Mouse (Mus musculus) hindbrain, embryonic 15.5 days (tissue): Measurements from ENCODE around the gene Lnx2. TPM values are rescaled to one million over a fixed set of nuclear protein-coding genes. Genes with fewer than 3 reads are reported as not detected.
A peak's percentile ranks its signal among the peaks of the same experiment; 100 is the strongest.

Experiments used
- ATAC-seq: fragments of 200-750 bp; cut with Nextera tagmentation; 2 replicates; pipeline ENCODE4 v1.8.0; 2017; ENCODE audit warnings: low read depth, moderate number of reproducible peaks, moderate TSS enrichment; ENCODE audit not compliant: low FRiP score
- H3K27ac ChIP-seq: fragments of 300-500 bp; sonication (generic); replicated peaks from 2 replicates; pipeline ENCODE4 v1.5.1; 2015; ENCODE audit warnings: mild to moderate bottlenecking, inconsistent platforms
- H3K27me3 ChIP-seq: fragments of 300-500 bp; sonication (generic); 2 replicates; pipeline ENCODE4 v1.6.1; 2015; ENCODE audit warnings: control low read depth, inconsistent platforms
- H3K36me3 ChIP-seq: fragments of 300-500 bp; sonication (generic); 2 replicates; pipeline ENCODE4 v1.6.1; 2015; ENCODE audit warnings: control low read depth, inconsistent platforms
- H3K4me1 ChIP-seq: fragments of 300-500 bp; sonication (generic); replicated peaks from 2 replicates; pipeline ENCODE4 v1.6.1; 2015; ENCODE audit warnings: control low read depth, inconsistent platforms
- H3K4me2 ChIP-seq: fragments of 300-500 bp; sonication (generic); 2 replicates; pipeline ENCODE4 v1.6.1; 2015; ENCODE audit warnings: moderate library complexity, mild to moderate bottlenecking, inconsistent platforms
- H3K4me3 ChIP-seq: fragments of 300-500 bp; sonication (generic); 2 replicates; pipeline ENCODE4 v1.5.1; 2015; ENCODE audit warnings: mild to moderate bottlenecking, inconsistent platforms
- H3K9ac ChIP-seq: fragments of 300-500 bp; sonication (generic); 2 replicates; pipeline ENCODE4 v1.6.1; 2015; ENCODE audit warnings: inconsistent platforms
- H3K9me3 ChIP-seq: fragments of 300-500 bp; sonication (generic); 2 replicates; pipeline ENCODE4 v1.6.1; 2016; ENCODE audit warnings: control low read depth, inconsistent platforms
- WGBS: fragments of 180-500 bp; shearing (Covaris S2); methylation state at CpG from one replicate; pipeline ENCODE4 v1.1.7; 2015; 5-methylcytosine and 5-hydroxymethylcytosine counted together
- polyA plus RNA-seq: library from polyadenylated mRNA; unstranded; fragments of >200 nt; fragmentation: Nextera tagmentation; extraction: Ambion mirVana; gene quantifications from 2 replicates; pipeline ENCODE4 v1.2.1, GENCODE M21; 2015

The Lnx2 gene
- polyA plus RNA-seq, 1 experiment from 2014 or later = 6.5 TPM

- Histone ChIP-seq H3K4me1 (no peaks in the 10 kb centered on the region), H3K27me3 (no peaks in the 10 kb centered on the region), H3K9me3 (no peaks in the 10 kb centered on the region), H3K4me2 (no peak overlapping the region), H3K9ac (no peak overlapping the region), H3K27ac (no peak overlapping the region), H3K4me3 (no peak overlapping the region), H3K36me3 (no peaks in the 10 kb centered on the region)
- 95% methylated on average over 12 of the region's 12 CpGs for WGBS
- ATAC-seq = no peak
Measured at GRCm38 (mm10) chr5:146998802-146999201, 77.6 kb downstream of the Lnx2 start.

GRCm38 (mm10) chr5:146996812-146997211 lies 79.6 kb downstream of the Lnx2 start:
- 83% methylated on average over 7 of the region's 7 CpGs for WGBS
- no peak overlapping the region for H3K4me2 ChIP-seq
- H3K9me3 ChIP-seq = no peaks in the 10 kb centered on the region
- no peak overlapping the region for H3K4me3 ChIP-seq
- H3K4me1 ChIP-seq = no peaks in the 10 kb centered on the region
- H3K27me3 ChIP-seq = no peaks in the 10 kb centered on the region
- no peak overlapping the region for H3K27ac ChIP-seq
- no peaks in the 10 kb centered on the region for H3K36me3 ChIP-seq
- no peak for ATAC-seq
- no peak overlapping the region for H3K9ac ChIP-seq

- Histone ChIP-seq H3K4me2 (no peak overlapping the region), H3K36me3 (no peaks in the 10 kb centered on the region), H3K4me1 (no peaks in the 10 kb centered on the region), H3K9me3 (no peaks in the 10 kb centered on the region), H3K4me3 (no peak overlapping the region), H3K9ac (no peak overlapping the region), H3K27ac (no peak overlapping the region), H3K27me3 (no peaks in the 10 kb centered on the region)
- ATAC-seq = no peak
- 68% methylated on average over 6 of the region's 6 CpGs for WGBS
Measured at GRCm38 (mm10) chr5:146994973-146995372, 81.4 kb downstream of the Lnx2 start.

DNA sequence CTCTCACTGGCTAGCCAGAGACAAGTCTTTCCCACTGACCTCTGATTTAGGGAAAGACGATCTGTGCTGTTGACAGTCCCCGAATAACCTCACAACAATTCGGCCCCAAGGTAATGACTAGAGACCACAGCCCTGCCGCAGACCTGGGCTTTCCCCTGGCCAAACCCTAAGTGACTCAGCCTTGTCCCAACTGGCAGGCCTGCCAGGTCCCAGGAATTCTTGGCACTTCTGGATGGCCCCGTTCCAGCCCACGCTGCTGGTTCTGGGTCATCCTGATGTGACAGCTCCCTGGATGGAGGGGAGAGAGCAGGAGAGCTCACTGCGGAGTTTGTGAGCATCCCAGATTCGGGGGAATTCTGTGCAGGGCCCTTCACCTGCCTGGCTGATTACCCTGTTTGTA lies 82.9 kb downstream of the Lnx2 start:
- 77% methylated on average over 8 of the region's 8 CpGs for WGBS
- Histone ChIP-seq H3K4me1 (no peaks in the 10 kb centered on the region), H3K9me3 (no peaks in the 10 kb centered on the region), H3K27me3 (no peaks in the 10 kb centered on the region), H3K27ac (no peak overlapping the region), H3K4me3 (no peak overlapping the region), H3K36me3 (no peaks in the 10 kb centered on the region), H3K4me2 (no peak overlapping the region), H3K9ac (no peak overlapping the region)
- ATAC-seq = no peak

DNA sequence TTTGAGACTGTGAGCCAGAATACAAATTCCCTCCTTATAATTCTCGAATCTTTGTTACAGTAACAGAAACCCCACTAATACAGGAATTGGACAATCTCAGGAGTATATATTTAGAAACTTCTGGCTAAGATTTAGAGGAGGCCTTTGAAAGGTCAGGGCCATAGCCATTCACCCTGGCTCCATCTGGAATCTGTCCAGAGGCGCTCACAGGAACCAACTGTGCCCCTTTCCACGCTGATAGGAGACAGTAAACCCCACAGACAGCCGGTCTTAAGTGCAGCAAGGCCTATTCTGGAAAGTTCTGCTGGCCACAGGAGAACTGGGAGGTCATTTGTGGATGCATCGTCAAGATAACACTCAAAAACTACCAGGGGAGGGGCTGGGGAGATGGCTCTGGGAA lies 87.3 kb downstream of the Lnx2 start:
- 83% methylated on average over 5 of the region's 5 CpGs for WGBS
- H3K27me3 ChIP-seq = peaks cover 6% of the 10 kb centered on the region; the same call in 1 of the 2 replicates
- no peak overlapping the region for H3K4me3 ChIP-seq
- H3K9me3 ChIP-seq = no peaks in the 10 kb centered on the region
- H3K9ac ChIP-seq = no peak overlapping the region
- H3K4me2 ChIP-seq = no peak overlapping the region
- H3K36me3 ChIP-seq = no peaks in the 10 kb centered on the region
- ATAC-seq = no peak
- H3K4me1 ChIP-seq = peaks cover 9% of the 10 kb centered on the region
- H3K27ac ChIP-seq = no peak overlapping the region

DNA sequence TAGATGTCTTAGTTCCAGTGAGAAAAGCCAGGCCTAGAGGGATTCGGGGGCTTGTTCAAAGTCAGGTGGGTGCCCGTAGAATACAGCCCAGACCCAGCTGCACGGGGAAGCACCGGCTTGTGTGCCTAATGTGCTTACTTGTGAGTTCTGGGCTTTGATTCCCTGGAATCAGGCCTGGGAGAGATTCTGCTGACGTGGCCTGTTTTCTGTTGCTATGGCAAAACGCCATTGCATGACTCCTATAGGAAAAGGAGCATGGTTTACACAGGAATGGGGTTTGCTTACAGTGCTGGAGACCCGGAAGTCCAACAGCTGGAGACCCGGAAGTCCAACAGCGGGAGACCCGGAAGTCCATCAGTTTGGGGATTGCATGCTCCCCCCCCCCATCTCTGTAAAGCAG lies 88.8 kb downstream of the Lnx2 start:
- Histone ChIP-seq H3K4me2 (no peak overlapping the region), H3K9ac (no peak overlapping the region), H3K4me3 (no peak overlapping the region), H3K27ac (no peak overlapping the region), H3K9me3 (no peaks in the 10 kb centered on the region), H3K27me3 (peaks cover 10% of the 10 kb centered on the region; the same call in 1 of the 2 replicates), H3K4me1 (peaks cover 9% of the 10 kb centered on the region), H3K36me3 (no peaks in the 10 kb centered on the region)
- WGBS = 72% methylated on average over 10 of the region's 10 CpGs
- ATAC-seq = peak; percentile 49; the same call in 1 of the 2 replicates

DNA sequence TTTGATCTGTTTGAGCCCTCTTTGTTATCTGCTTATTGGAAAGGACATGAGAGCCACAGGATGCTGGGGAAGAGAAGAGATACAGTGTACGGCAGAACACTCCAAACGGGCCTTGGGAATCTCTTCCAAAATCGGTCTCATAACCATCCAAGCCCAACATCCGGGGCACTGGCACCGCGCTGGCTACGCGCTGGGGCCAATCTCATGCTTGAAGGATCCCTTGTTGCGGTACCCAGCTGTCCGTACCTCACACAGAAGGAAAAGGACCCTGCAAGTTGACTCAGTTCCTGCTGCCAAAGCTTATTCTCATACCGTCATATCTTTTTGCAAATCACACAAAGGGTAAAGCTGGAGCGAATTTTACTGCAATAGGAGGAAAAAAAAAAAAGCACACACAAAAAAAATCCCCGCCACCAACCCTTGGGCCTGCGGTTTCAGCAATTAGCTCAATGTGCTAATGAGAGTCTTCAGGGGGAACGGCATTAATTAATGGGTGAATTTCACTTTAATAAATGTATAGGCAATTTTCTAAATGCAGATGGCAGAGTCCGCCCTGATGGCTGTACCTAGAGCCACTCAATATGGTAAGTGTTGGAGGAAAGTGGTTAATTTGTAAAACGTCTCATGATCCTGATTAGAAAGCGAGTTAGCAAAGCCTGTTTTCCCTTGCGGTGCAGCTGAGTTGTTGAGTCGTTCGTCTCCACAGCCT lies 90.5 kb downstream of the Lnx2 start:
- WGBS = 46% methylated on average over 21 of the region's 21 CpGs
- no peak overlapping the region for H3K4me3 ChIP-seq
- no peak overlapping the region for H3K27ac ChIP-seq
- H3K27me3 ChIP-seq = peaks cover 17% of the 10 kb centered on the region; the same call in 1 of the 2 replicates
- no peak overlapping the region for H3K9ac ChIP-seq
- no peaks in the 10 kb centered on the region for H3K9me3 ChIP-seq
- no peaks in the 10 kb centered on the region for H3K36me3 ChIP-seq
- H3K4me2 ChIP-seq = peak overlapping the region; percentile 32
- no peak for ATAC-seq
- peaks cover 9% of the 10 kb centered on the region for H3K4me1 ChIP-seq

DNA sequence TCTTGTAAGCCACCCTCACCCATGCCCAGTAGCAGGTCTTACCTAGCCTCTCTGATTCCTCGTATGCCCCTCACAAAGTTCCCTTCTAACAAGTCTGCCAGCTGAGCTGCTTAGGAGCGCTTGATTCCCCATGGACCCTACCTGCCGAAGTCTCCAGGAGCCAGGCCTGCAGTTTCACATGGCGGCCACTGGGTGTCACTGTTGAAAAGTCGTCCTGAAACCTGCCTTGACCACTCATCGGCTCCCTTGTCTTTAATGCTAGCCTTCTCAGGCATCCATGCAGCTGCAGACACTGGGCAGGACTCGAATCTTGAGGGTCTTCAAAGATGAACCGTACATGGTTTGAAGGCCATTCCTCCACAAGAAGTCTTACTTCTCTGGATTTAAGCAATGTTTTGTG lies 93.2 kb downstream of the Lnx2 start:
- Histone ChIP-seq H3K9ac (no peak overlapping the region), H3K27ac (no peak overlapping the region), H3K4me1 (peaks cover 9% of the 10 kb centered on the region), H3K27me3 (peaks cover 17% of the 10 kb centered on the region; the same call in 1 of the 2 replicates), H3K9me3 (no peaks in the 10 kb centered on the region), H3K4me2 (no peak overlapping the region), H3K4me3 (no peak overlapping the region), H3K36me3 (no peaks in the 10 kb centered on the region)
- peak; percentile 62 for ATAC-seq
- 11% methylated on average over 8 of the region's 8 CpGs for WGBS

DNA sequence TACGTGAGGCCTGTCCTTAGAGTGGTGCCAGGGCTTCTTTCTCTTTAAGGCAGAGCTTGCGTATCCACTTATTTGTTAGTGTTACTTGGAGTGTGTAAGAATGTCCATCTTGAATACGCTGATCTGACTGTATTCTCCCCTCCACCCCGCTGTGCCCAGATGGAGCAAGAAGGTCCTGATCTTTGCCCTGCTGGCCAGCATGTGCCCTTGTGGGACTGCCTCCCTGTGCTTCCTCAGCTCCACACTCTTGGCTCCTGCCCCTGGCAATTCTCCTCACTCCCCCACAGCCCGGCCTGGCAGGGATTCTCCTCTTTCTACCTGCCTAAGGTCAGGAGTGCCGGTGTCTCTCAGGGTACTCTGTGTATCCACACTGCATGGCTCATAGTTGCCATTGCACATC lies 95.0 kb downstream of the Lnx2 start:
- Histone ChIP-seq H3K4me3 (no peak overlapping the region), H3K9ac (no peak overlapping the region), H3K4me2 (no peak overlapping the region), H3K4me1 (peaks cover 6% of the 10 kb centered on the region), H3K27ac (no peak overlapping the region), H3K36me3 (no peaks in the 10 kb centered on the region), H3K9me3 (no peaks in the 10 kb centered on the region), H3K27me3 (peaks cover 17% of the 10 kb centered on the region; the same call in 1 of the 2 replicates)
- no peak for ATAC-seq
- 83% methylated on average over 6 of the region's 6 CpGs for WGBS

GRCm38 (mm10) chr5:146974781-146975123 lies 101.6 kb downstream of the Lnx2 start:
- Histone ChIP-seq H3K4me2 (no peak overlapping the region), H3K9me3 (no peaks in the 10 kb centered on the region), H3K27ac (no peak overlapping the region), H3K4me1 (no peaks in the 10 kb centered on the region), H3K9ac (no peak overlapping the region), H3K36me3 (no peaks in the 10 kb centered on the region), H3K27me3 (no peaks in the 10 kb centered on the region), H3K4me3 (no peak overlapping the region)
- ATAC-seq = no peak
- WGBS = 70% methylated on average over 13 of the region's 13 CpGs

DNA sequence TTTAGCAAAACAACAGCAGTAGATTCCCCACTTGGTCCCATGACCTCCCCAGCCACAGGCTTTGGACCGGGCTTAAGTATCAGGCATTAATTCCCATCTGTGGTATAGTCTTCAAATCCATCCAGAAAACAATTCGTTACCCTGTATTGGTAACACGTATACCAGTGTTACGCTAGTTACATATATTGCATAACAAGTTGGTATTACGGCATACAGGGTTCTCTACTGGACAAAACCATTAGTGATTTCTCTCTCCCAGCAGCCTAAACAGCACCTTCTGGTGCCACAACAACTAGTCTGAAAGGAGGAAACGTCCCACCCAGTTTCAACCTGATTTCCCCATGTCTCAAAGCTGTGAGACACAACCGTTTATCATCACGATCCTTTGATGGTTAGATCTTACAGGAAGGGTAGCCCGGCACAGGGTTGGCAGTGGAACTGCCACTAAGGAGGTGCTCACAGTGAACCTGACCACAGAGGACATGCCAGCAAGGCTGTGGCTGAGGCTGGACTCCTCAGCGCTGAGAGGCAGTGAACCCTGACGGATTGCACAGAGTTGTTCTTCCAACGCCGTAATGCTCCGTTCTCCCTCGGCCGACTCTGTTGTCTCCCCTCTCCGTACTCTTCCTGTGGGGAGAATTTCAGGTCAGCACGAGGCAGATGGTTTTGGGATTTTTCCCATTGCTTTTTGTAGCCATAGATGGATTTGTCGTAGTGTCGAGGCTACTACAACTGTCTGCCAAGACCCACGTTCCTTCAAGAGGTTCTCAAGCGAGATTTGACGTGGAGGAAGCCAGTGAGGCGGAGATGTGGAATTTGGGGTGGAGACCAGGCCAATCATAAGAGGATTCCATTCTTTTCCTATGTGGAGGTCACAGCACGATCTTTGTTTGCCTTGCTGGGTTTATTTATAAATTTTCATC lies 102.3 kb downstream of the Lnx2 start:
- H3K9ac ChIP-seq = no peak overlapping the region
- 88% methylated on average over 25 of the region's 25 CpGs for WGBS
- no peak overlapping the region for H3K4me2 ChIP-seq
- ATAC-seq = no peak
- H3K9me3 ChIP-seq = no peaks in the 10 kb centered on the region
- H3K27me3 ChIP-seq = no peaks in the 10 kb centered on the region
- H3K36me3 ChIP-seq = no peaks in the 10 kb centered on the region
- H3K27ac ChIP-seq = no peak overlapping the region
- H3K4me3 ChIP-seq = no peak overlapping the region
- peaks cover 1% of the 10 kb centered on the region; the same call in 1 of the 2 replicates for H3K4me1 ChIP-seq

- no peak overlapping the region for H3K9ac ChIP-seq
- H3K36me3 ChIP-seq = no peaks in the 10 kb centered on the region
- no peak overlapping the region for H3K4me2 ChIP-seq
- H3K4me1 ChIP-seq = peaks cover 3% of the 10 kb centered on the region; the same call in 1 of the 2 replicates
- no peak for ATAC-seq
- no peaks in the 10 kb centered on the region for H3K9me3 ChIP-seq
- no peak overlapping the region for H3K4me3 ChIP-seq
- no peaks in the 10 kb centered on the region for H3K27me3 ChIP-seq
- WGBS = 92% methylated on average over 9 of the region's 9 CpGs
- H3K27ac ChIP-seq = no peak overlapping the region
Measured at GRCm38 (mm10) chr5:146973353-146973752, 103.0 kb downstream of the Lnx2 start.
